Mouse (Mus musculus) ES-Bruce4 (cell line): Measurements from ENCODE around the gene Nrg3. TPM values are rescaled to one million over a fixed set of nuclear protein-coding genes. Genes with fewer than 3 reads are reported as not detected.
A peak's percentile ranks its signal among the peaks of the same experiment; 100 is the strongest.

Experiments used
- H3K27ac ChIP-seq: 2 replicates; pipeline ENCODE4 v1.5.1; 2012; ENCODE audit warnings: low read length, inconsistent platforms; ENCODE audit not compliant: insufficient read depth
- H3K27me3 ChIP-seq: 2 replicates; pipeline ENCODE4 v1.6.1; 2012; ENCODE audit warnings: mild to moderate bottlenecking, low read length, inconsistent platforms; ENCODE audit not compliant: control insufficient read depth, poor library complexity, insufficient read depth, severe bottlenecking
- H3K36me3 ChIP-seq: 2 replicates; pipeline ENCODE4 v1.6.1; 2012; ENCODE audit warnings: inconsistent platforms, mild to moderate bottlenecking, low read length, moderate library complexity; ENCODE audit not compliant: control insufficient read depth, poor library complexity, insufficient read depth, severe bottlenecking
- H3K4me1 ChIP-seq: one replicate; pipeline ENCODE4 v1.8.1; 2011; ENCODE audit warnings: low read length; ENCODE audit not compliant: control insufficient read depth, insufficient read depth
- H3K4me3 ChIP-seq: 2 replicates; pipeline ENCODE4 v1.5.1; 2011; ENCODE audit warnings: low read depth, mild to moderate bottlenecking, low read length
- H3K9ac ChIP-seq: 2 replicates; pipeline ENCODE4 v1.6.1; 2012; ENCODE audit warnings: low read depth, mild to moderate bottlenecking, inconsistent platforms; ENCODE audit not compliant: poor library complexity, severe bottlenecking
- H3K9me3 ChIP-seq: replicated peaks from 2 replicates; pipeline ENCODE4 v1.6.1; 2012; ENCODE audit warnings: mild to moderate bottlenecking, low read length, inconsistent platforms; ENCODE audit not compliant: control insufficient read depth, poor library complexity, insufficient read depth, severe bottlenecking
- CTCF ChIP-seq: IDR thresholded peaks from one replicate; pipeline ENCODE4 v1.8.1; 2011; ENCODE audit warnings: low read depth, low read length
- EP300 ChIP-seq: IDR thresholded peaks from 2 replicates; pipeline ENCODE4 v1.6.1; 2011; ENCODE audit warnings: low read depth, low read length; ENCODE audit not compliant: insufficient read depth
- POLR2A ChIP-seq: IDR thresholded peaks from one replicate; pipeline ENCODE4 v1.8.1; 2011; ENCODE audit warnings: low read length; ENCODE audit not compliant: insufficient read depth
- polyA plus RNA-seq: library from polyadenylated mRNA; stranded (reverse); fragments of >200 nt; gene quantifications from 2 replicates; pipeline ENCODE4 v1.2.4, GENCODE M21; 2011; ENCODE audit warnings: low read depth; ENCODE audit not compliant: missing spikeins, insufficient read depth, insufficient read length

Gene Nrg3
- polyA plus RNA-seq = not detected in 2 replicates

DNA sequence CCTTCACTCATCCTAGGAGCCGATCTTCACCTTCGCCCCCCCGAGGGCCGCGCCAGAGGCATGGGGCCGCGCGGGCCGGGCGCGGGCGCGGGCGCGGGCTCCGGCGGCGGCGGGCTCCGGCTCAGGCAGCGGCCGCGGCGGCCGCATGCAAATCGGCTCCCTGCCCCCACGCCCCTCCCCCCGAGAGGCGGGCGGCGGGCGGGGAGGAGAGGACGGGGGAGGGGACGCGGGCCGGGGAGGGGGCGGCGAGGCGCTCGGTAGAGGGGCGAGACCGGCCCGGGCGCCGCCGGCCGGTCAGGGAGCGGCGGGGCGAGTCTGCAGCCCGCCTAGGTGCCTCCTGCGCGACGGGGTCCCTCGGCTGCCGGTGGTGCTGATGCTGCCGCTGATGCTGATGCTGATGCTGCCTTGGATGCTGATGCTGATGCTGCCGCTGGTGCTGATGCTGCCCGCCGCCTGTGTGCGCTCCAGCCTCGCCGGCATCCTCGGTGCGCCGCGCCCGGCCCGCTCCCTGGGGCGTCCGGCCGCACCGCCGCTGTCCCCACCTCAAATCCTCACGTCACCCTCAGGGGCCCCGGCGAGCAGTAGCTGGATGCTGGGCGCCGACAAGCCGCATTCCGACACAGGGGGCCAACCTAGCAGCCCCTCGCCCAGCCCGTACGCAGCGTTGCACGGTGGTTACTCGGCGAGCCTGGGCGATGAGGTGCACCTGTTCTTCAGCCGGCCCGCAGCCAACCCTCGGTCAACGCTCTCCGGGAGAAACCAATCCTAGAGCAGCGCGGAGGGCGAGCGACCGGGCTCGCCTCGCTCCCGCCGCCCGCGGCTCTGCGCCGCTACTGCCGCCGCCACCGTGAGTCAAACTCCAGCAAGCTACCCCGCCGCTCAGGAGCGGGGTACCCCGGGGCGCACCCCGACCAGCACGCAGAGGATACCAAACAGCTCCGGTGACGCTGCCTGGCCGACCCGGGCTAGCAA is at the start of gene Nrg3:
Gene Nrg3 (minus strand): TSS at position 299 of the 972 bp plus-strand sequence.
- Histone ChIP-seq H3K27me3 (peaks cover 21% of the 10 kb centered on the region), H3K27ac (no peak within 1 kb of the TSS), H3K36me3 (no peaks in the 10 kb centered on the region)

DNA sequence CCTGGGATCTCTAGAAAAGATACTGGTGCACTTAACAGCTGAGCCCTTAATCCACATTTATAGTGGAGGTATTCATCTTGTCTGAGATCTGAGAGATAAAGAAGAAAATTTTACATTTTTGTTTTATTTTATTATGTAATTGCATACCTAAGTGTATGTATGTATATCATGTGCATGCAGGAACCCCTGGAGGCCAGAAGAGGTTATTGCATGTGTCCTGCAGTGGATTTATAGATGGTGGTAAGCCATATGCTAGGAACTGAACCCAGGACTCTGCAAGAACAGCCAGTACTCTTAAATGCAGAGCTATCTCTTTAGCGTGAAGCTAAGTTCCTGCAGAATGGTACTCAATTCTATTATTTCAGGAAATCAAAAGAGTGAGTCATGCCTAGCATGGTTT is 36.1 kb upstream of the Nrg3 start:
- H3K27ac ChIP-seq = no peak overlapping the region
- H3K27me3 ChIP-seq = no peaks in the 10 kb centered on the region
- no peaks in the 10 kb centered on the region for H3K4me1 ChIP-seq
- no peak overlapping the region for H3K9ac ChIP-seq
- no peak for TF ChIP-seq EP300
- no peak for TF ChIP-seq POLR2A
- TF ChIP-seq CTCF = no peak
- H3K9me3 ChIP-seq = 0 out of 2 replicates have a peak, but pooled peaks cover 2% of the 10 kb centered on the region
- no peaks in the 10 kb centered on the region for H3K36me3 ChIP-seq
- H3K4me3 ChIP-seq = no peak overlapping the region

More for the DNA sequence above, at the start of gene Nrg3:
- H3K4me3 ChIP-seq = peak within 1 kb of the TSS; percentile 73
- H3K9ac ChIP-seq = no peak within 1 kb of the TSS; the same call in 1 of the 2 replicates
- H3K9me3 ChIP-seq = no peaks in the 10 kb centered on the region
- H3K4me1 ChIP-seq = no peaks in the 10 kb centered on the region
- TF ChIP-seq EP300 (no peak), CTCF (no peak)

DNA sequence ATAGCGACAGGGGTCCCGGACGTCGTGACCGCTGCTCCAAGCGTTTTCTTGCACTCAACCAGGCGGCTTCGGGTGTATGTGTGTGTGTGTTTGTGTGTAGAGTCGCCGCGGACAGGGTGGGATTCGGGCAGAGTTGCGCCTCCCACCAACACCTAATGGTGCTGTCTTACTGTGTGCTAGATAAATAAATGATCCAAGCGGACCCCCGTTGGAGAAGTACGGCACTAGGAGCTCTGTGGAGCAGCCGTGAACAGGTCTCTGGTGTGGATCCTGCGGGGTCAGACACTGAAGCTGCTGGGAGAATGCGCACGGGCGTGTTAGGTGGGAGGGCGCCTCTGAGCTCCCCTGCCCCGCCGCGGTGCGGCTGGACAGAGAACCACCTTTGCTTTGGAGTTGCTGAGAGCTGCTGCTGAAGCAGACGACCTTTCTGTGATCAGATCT is 903 bp upstream of the Nrg3 start:
- Histone ChIP-seq H3K4me1 (no peaks in the 10 kb centered on the region), H3K36me3 (no peaks in the 10 kb centered on the region), H3K9me3 (no peaks in the 10 kb centered on the region), H3K9ac (no peak overlapping the region), H3K4me3 (peak overlapping the region; percentile 56), H3K27me3 (peaks cover 21% of the 10 kb centered on the region), H3K27ac (no peak overlapping the region)
- no peak for TF ChIP-seq EP300
- TF ChIP-seq CTCF = no peak
- TF ChIP-seq POLR2A = no peak

DNA sequence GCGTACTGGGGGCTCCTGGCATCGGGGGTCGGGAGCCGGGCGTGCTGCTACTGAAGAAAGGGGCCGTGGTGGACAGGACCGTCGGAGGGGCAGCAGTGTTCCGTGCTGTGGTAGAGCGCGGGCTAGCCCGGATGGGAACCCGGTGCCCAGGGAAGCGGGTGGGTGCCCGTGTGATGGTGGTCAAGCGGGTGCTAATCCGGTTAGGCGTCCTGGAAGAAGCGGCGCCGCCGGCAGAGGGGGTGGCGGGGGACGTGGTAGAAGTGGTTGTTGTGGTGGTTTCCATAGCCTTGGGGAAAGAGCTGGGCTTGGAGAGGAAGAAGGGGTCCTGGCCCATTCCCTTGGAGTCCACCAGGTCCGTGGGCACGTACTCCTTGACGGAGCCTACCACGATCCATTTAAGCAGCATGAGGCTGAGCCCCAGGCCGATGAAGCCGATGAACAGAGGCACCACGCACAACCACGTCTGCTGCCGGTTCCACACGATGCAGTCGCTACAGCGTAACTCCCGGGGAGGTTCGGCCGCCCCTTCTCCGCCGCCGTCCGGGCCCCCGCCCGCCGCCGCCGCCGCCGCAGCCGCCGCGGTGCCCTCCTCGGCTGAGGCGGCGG is 639 bp downstream of the Nrg3 start:
- no peaks in the 10 kb centered on the region for H3K4me1 ChIP-seq
- peaks cover 21% of the 10 kb centered on the region for H3K27me3 ChIP-seq
- no peak for TF ChIP-seq CTCF
- TF ChIP-seq POLR2A = no peak
- TF ChIP-seq EP300 = no peak
- peak overlapping the region; percentile 73 for H3K4me3 ChIP-seq
- H3K36me3 ChIP-seq = no peaks in the 10 kb centered on the region
- H3K27ac ChIP-seq = no peak overlapping the region
- H3K9me3 ChIP-seq = no peaks in the 10 kb centered on the region
- H3K9ac ChIP-seq = no peak overlapping the region; the same call in 1 of the 2 replicates

DNA sequence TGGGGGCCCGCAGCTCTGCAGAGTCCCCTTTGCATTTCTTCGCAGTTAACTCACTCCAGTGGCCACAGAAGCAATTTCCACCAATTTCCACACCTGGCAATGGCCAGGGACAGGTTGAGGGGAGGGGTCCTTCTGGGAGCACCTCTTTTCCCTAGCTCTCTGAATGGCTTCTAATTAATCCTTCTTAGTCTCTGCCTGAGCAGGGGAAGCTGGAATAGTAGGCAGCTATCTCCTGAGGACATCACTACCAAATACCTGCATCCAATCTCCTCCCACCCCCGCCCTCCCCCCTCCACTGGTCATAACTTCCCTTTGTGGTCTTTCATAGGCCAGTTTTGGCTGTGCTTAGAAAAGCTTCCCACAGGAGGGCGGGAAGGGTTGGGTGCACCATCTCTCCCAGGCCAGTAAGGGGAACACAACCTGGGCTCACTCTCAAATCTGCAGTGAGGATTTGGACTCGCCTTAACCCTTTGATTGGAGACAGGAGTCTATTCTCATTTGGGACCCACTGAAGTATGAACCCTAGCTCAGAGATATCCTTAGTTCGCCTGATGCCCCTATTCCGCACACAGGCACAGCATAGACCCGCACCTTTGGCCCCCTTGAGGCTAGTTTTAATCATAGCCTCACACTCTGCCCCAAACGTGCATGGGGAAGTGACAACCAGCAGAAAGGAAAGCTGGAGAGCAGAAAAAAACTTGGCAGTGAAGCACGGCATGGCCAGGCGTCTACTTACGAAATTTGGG is 1.5 kb downstream of the Nrg3 start:
- Histone ChIP-seq H3K27ac (no peak overlapping the region), H3K9me3 (no peaks in the 10 kb centered on the region), H3K9ac (no peak overlapping the region), H3K4me3 (peak overlapping the region; percentile 73), H3K36me3 (no peaks in the 10 kb centered on the region), H3K4me1 (no peaks in the 10 kb centered on the region), H3K27me3 (peaks cover 21% of the 10 kb centered on the region)
- TF ChIP-seq POLR2A (no peak), EP300 (no peak), CTCF (no peak)

DNA sequence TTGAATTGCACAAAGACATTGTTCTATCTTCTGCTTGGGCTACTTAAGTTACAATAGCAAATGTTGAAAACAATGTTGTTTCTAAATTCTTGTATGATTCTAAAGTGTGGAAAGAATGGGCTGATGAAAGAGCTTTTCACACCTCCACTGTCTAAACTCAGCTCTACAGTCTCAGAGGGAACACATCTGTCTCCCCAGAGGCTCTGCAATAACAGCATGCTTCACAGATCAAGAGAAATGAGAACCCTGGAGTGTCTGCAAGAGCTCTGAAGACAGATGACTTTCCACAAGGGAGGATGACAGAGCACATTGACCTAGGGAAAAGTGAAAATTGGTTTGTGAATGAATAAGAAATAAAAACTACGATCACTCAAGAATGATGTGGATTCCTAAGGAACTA is 27.4 kb downstream of the Nrg3 start:
- no peak overlapping the region for H3K9ac ChIP-seq
- no peak overlapping the region for H3K4me3 ChIP-seq
- H3K4me1 ChIP-seq = no peaks in the 10 kb centered on the region
- no peak for TF ChIP-seq EP300
- TF ChIP-seq POLR2A = no peak
- no peak for TF ChIP-seq CTCF
- no peaks in the 10 kb centered on the region for H3K9me3 ChIP-seq
- no peaks in the 10 kb centered on the region for H3K36me3 ChIP-seq
- H3K27ac ChIP-seq = no peak overlapping the region
- H3K27me3 ChIP-seq = no peaks in the 10 kb centered on the region
